Mouse (Mus musculus) heart, adult 11 months (tissue): ENCODE results near the gene Ppia.
"Not testable (repeated sequence)": the region's sequence is repeated elsewhere in the genome, so short reads cannot be mapped to it uniquely, and the experiment has no call there.

Source experiments
- DNase-seq: peaks from one replicate; pipeline ENCODE4 v3.0.0; 2022

Gene Ppia

DNA sequence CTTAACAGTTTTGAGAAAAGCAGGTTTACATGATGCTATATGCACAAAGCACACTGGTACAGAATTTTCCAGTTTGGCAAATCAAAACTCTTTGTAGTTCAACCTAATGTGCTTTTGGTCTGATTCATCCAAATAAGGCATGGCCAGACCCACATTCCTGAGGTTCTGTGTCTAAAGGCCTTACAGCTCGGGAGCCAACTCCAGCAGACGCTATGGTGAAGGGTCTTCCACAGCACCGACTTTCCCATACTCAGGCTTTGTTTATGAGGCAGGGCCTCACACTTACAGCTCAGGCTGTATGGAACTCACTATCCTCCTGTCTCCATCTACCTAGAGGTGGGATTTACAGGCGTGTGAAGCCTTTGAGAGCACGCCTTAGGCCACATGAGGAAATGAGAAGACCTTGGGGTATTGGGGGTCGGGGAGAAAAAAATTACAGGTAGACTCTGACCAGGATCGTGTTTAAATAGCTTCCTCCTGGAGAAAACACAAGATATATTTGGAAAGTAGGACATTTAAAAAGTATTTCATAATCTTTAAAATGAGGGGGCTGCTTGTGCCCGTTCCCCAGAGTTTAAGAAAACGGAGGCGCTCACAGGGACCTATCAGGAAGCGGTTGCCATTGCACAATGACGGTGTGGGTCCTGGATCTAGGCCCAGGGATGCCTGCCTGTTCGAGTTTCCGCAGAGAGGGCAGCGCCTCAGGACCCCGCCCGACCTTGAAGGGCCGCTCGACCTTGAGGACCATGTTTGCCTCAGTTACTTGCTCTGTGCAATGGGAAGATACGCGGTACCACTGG, at the start of gene Ppia:
Ppia (plus strand) TSS at position 693 of the 800 bp plus-strand sequence.
- peak; percentile 92 for DNase-seq

- peak; percentile 98 for DNase-seq
Measured at GRCm38 (mm10) chr11:6365885-6366284, 49.4 kb upstream of the Ppia start.

GRCm38 (mm10) chr11:6366434-6366833, 48.8 kb upstream of the Ppia start:
- DNase-seq, result no peak

GRCm38 (mm10) chr11:6367156-6367555, 48.1 kb upstream of the Ppia start:
- no peak for DNase-seq

GRCm38 (mm10) chr11:6367986-6368385, 47.3 kb upstream of the Ppia start:
- not testable (repeated sequence) for DNase-seq

DNA sequence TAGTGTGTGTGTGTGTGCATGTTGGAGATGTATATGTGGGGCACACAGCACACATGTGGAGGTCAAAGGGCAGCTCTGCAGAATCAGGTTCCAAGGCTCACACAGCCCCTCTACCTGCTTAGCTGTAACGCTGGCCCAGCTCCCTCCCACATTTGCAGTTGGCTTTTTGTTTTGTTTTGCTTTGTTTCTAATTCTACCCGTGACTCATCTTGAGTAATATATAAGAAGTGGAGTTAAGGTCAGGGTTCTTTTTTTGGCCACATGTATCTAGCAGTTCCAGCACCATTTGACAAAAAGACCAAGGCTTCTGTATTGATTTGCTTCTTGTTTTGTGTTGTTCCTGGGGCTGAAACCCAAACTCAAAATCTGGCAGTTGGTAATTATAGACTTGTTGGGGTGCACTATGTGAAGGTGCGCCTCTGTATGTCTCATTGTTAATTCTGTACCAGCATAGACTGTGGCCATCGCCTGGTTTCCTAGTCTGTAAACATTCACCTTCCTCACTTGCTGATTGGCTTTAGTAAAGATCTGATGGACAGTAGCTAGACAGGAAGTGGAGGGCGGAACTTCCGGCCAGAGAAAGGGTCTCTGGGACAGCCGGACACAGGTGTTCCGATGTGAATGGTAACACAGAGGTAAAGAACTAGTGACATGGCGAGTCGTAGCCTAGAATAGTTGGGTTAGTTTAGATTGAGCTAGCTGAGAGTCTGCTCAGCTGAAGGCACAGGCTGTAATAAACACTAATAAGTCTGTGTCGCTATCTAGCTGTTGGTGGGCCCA, 43.7 kb upstream of the Ppia start:
- DNase-seq, result no peak

DNA sequence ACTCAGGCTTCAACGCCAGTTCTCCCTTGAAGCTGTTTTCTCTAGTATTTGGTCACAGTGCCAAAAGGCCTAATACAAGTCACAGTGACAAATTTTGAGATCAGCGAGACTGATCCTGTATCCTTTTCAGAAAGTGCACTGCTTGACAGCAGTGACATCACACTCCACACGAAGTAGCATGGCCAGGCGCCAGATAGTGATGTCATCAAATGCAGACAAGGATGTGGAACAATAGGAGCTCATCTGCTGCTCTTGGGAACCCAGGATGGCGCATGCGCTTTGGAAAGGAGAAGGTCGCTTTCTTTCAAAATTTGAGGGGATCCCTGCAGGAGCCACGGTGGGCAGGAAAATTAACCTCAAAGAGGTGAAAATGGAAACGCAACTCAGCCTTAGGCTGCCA, 42.5 kb upstream of the Ppia start:
- no peak for DNase-seq

GRCm38 (mm10) chr11:6380916-6381315, 34.3 kb upstream of the Ppia start:
- no peak for DNase-seq

DNA sequence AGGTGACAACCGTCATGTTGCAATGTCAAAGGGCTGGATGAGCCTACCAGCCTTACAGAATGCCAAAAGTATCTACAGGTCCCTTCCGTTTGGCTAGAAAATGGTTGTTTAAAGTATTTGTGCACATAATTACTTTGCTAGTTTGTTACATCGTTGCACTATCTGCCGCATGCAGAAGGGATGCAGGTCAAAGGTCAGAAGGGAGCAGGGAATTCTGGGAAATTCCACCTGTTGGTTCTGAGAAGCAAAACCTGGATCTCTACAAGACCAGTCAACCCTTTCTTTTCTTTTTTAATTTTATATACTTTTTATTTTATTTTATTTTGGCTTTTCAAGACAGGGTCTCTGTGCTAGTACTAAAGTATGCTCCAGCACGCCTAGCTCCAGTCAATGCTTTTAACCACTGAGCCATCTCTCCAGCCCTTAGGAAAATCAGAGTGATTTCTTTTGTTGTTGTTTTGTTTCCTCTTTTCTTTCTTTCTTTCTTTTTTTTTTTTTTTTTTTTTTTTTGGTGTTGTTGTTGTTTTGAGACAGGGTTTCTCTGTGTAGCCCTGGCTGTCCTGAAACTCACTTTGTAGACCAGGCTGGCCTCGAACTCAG, 27.0 kb upstream of the Ppia start:
- peak; percentile 85 for DNase-seq

- DNase-seq, result peak; percentile 99
Measured at GRCm38 (mm10) chr11:6388726-6389413, 26.4 kb upstream of the Ppia start, which contains the start of gene Zmiz2. TSS of gene Zmiz2 (plus strand) at chr11:6389074.

- DNase-seq, result peak; percentile 96
Measured at GRCm38 (mm10) chr11:6389483-6389921, 25.7 kb upstream of the Ppia start.

DNA sequence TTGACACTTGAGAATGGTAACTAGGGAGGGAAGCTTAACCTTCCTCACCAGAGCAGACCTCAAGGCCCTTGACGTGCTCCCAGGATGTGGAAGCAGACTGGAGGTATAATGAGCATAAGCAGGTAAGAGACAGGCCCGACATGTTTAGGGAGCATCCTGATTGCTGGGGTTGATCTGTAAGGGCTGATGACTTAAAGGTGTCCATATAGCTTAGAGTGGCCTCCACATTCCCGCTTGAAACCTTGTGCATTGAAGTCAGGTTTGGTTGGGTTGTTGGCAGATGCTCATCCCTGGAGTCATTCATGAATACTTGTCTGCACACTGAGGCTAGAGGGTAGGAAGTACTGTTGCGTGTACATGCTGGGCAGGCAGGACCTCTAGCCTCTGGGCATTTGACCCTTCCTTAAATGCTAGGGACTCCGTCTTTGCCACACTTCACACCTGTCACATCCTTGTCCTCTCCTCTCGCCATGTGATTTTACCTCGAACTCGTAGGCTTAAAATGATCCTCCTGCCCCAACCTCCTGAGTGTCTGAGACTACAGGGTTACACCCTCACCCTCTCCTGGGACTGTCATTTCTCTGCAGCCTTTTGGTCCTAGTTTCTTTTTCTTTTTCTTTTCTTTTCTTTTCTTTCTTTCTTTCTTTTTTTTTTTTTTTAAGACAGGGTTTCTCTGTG, 24.7 kb upstream of the Ppia start:
- DNase-seq, result peak; percentile 86

- peak; percentile 90 for DNase-seq
Measured at GRCm38 (mm10) chr11:6391516-6392276, 23.5 kb upstream of the Ppia start.

DNA sequence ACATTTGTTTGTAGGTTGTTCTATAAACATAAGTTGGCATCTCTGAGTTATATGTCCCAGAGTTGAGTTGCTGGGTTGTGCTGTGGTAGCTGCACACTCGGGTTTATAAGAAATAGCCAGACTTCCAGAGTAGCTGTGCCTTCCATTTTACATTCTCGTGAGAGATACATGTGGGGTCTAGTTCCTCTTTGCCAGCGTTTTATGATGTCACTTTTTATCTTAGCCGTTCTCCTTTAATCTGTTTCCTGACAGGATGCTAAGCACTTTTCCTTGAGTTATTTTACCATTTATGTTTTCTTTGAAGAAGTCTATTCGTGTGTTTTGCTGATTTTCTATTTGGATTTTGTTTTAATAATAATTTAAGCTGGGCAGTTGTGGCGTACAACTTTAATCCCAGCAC, 22.4 kb upstream of the Ppia start:
- DNase-seq, result no peak

DNA sequence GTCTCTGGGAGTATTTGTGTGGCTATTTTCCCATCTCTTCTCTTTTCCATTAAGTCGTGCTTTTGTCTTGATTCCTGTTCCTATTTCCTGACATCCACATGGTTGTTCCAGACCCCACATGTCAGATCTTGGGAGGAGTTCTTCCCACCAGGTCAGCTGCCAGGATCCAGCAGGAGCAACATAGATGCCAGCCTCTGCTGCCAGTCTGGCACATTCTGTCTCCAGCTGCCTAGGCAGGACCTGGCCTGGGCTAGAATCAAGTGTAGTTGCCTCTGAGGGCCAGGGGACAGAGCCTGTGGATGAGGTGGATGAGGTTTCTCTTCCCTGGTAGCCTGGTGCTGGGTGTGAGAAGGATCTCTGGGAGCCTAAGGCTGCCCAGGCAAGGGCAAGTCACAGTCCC, 21.4 kb upstream of the Ppia start:
- peak; percentile 91 for DNase-seq

DNA sequence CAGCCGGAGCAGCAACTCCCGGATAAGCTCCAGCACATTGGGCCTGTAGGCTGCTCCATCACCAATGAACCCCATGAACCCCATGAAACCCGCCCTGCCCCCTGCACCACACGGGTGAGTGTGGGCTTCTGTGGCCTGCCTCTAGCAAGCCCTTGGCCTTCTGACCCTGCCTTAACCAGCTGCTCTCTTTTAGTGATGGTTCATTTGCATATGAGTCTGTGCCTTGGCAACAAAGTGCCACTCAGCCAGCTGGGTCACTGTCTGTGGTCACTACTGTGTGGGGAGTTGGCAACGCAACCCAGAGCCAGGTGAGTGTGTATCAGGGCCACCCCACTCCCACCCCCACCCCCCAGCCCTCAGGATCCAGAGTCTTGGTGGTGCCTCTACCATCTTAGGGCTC, 19.7 kb upstream of the Ppia start:
- peak; percentile 88 for DNase-seq

DNA sequence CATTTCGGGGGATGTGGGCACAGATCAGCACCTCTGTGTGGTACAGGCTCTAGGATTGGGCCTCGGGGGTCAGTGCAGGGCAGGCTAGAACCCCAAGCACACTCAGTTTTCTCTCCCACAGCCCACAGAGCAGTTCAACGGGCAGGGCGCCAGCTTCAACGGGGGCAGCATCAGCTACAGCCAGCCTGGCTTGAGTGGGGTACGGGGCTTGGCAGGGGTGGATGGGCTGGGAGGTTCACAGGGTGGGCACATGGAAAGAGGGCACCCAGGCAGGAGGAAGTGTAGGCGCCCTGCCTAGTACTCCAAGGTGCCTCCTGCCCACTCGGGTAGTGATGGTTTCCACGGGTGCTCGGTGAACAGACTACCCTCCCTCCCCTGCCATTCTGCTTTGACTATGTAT, 17.1 kb upstream of the Ppia start:
- DNase-seq, result peak; percentile 84

- DNase-seq, result peak; percentile 94
Measured at GRCm38 (mm10) chr11:6402515-6403510, 12.4 kb upstream of the Ppia start.

GRCm38 (mm10) chr11:6403830-6404405, 11.3 kb upstream of the Ppia start:
- peak; percentile 92 for DNase-seq
